Mouse (Mus musculus) liver, postnatal 0 days (tissue): ENCODE measurements around the gene Tmprss2.

Source experiments
- CTCF ChIP-seq: sonication (generic); IDR thresholded peaks from 2 replicates; pipeline ENCODE4 v1.5.1; 2016; ENCODE audit warnings: antibody characterized with exemption, low read depth
- EP300 ChIP-seq: IDR thresholded peaks from 2 replicates; pipeline ENCODE4 v1.6.1; 2016; ENCODE audit warnings: antibody characterized with exemption, low read depth, mild to moderate bottlenecking

DNA sequence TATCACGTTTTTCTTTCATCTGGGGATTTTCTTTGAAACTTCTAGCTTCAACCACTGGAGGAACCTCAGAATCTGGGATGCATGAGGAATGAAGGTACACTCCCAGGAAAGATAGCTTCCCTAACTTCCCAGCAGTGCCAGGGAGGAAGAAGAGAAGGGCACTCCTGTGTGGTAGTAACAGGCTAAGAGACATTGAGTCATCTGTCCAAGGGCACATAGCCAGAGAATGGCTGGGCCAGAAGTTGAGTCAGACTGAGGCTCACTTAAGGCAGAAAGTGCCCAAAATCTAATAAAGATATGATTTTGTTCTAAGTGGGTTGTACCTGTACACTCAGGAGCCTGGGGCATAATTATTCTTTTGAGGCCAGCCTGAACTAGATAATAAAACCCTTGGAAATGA is 41.6 kb downstream of the Tmprss2 start:
- TF ChIP-seq CTCF (no peak), EP300 (no peak)
